Mouse (Mus musculus) testis, adult 2 months (tissue): ENCODE measurements at regions not wholly inside any gene's neighbourhood (a gene's known extent, or its start where the extent isn't known, plus 50 kb on each side); places are given as distances from the start of the nearest gene placed in this dataset.

Experiments used
- CTCF ChIP-seq: fragments of 200-500 bp; IDR thresholded peaks from 2 replicates; pipeline ENCODE4 v1.5.1; 2012; ENCODE audit warnings: low read depth, mild to moderate bottlenecking, inconsistent platforms, low read length, moderate library complexity; ENCODE audit not compliant: control insufficient read depth, insufficient read depth, insufficient replicate concordance
- POLR2A ChIP-seq: fragments of 200-500 bp; IDR thresholded peaks from 2 replicates; pipeline ENCODE4 v1.6.1; 2012; ENCODE audit warnings: low read depth, mild to moderate bottlenecking, inconsistent platforms, low read length, moderate library complexity; ENCODE audit not compliant: control insufficient read depth

- TF ChIP-seq POLR2A (no peak), CTCF (no peak)
Observed at GRCm38 (mm10) chr7:58451981-58452380, 204.0 kb upstream of the Atp10a start.
